Comparison of ENCODE assay signal across 22 mouse cellular contexts in the genomic region with DNA sequence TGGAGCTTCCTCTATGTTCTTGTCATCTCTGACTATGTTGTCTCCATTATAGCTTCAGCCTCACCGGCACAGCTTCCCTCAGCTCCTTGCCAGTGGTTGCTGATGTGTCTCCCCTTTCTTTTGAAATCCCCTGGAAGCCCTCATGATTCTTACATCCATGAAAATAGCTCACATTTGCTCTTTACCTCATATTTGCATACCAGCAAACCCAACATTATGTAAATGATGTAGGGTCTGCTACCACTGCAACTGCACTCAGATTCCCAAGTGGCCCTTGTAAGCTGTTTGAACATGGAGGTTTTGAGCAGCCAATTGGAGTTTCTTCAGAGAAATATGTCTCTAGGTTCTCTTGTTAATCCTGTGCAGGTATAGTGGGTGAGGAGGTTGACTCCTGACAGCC.
DNase-seq lines count a peak whose midpoint lies in the region; TF ChIP-seq lines count a peak whose summit lies in the region.
"Had no signal": no experiment of that assay in that cellular context is flagged by ENCODE, and none has a peak within 500 bp of the region (broad histone marks: within the 10 kb centered on the region; RNA-seq: fewer than 3 reads in every experiment).

No protein-coding gene starts in this region.

- peak overlapping the region; percentile 82 for H3K4me2 ChIP-seq in CH12.LX (ENCODE audit: insufficient read depth, low read depth, poor library complexity, severe bottlenecking)

- 95% methylated on average over 1 of the region's 1 CpGs for WGBS in midbrain, embryonic 10.5 days

- peaks cover 4% of the 10 kb centered on the region; the same call in 1 of the 2 replicates for H3K79me2 ChIP-seq in CH12.LX (replicated peaks; ENCODE audit: control insufficient read depth, extremely low read depth, insufficient read depth, poor library complexity, severe bottlenecking)

- in situ Hi-C loops in CH12.LX (cut with MboI; ENCODE audit: low pct_ligation_motif_present, low pct_unique_long_range_greater_than_20kb, low sequenced_read_pairs), result no loop called here

- TF ChIP-seq CTCF in CH12.LX (conservative IDR thresholded peaks at IDR 0.05 in 1 of 2, IDR thresholded peaks at IDR 0.05 in 1 of 2; ENCODE audit: low read depth in 2 of 2, low read length in 2 of 2), result no peak
- TF ChIP-seq CTCF in brain, embryonic 14.5 days (IDR thresholded peaks at IDR 0.05; ENCODE audit: borderline replicate concordance, extremely low read depth, insufficient read depth, insufficient read length), result no peak

- dilution Hi-C loops in CH12.LX (cut with MboI; ENCODE audit: extremely low pct_ligation_motif_present, extremely low pct_unique_long_range_greater_than_20kb, low sequenced_read_pairs), result no loop called here

- peak; percentile 75 for TF ChIP-seq EP300 in CH12.LX (IDR thresholded peaks at IDR 0.05; ENCODE audit: low read length)

- H3K9ac ChIP-seq in CH12.LX (ENCODE audit: insufficient read depth, low read depth), result no peak overlapping the region

- H3K9me3 ChIP-seq in CH12.LX (replicated peaks; ENCODE audit: low read length), result no peaks in the 10 kb centered on the region
- no peaks in the 10 kb centered on the region for H3K9me3 ChIP-seq in midbrain, embryonic 10.5 days (replicated peaks)
- H3K9me3 ChIP-seq: G1E had no signal

- TF ChIP-seq POLR2A in CH12.LX (IDR thresholded peaks at IDR 0.05; ENCODE audit: low read depth, low read length), result no peak
- TF ChIP-seq POLR2A in brain, embryonic 14.5 days (IDR thresholded peaks at IDR 0.05; ENCODE audit: borderline replicate concordance, extremely low read depth, insufficient read depth, insufficient read length, poor library complexity, severe bottlenecking), result no peak

- DNase-seq in A20 (ENCODE audit: low read depth, low spot score) (peak; percentile 37), CH12.LX (ENCODE audit: extremely low read depth) (peak; percentile 77), liver (no peak)
- peak; percentile 8 for DNase-seq in brain, embryonic 14.5 days (ENCODE audit: low read depth)
- DNase-seq in splenic B cell, adult 2 months (ENCODE audit: low read depth, low spot score), result peak; percentile 16
- no peak for DNase-seq in right cerebral cortex, adult 2 months (ENCODE audit: low spot score in 2 of 2)
- DNase-seq in midbrain, embryonic 10.5 days (ENCODE audit: low spot score), result no peak
- DNase-seq in urinary bladder, postnatal 4 days (ENCODE audit: low spot score in 2 of 2), result no peak
- DNase-seq: adrenal gland, adult 2 months; adrenal gland, adult 8-10 months; adrenal gland, postnatal 10 days; adrenal gland, postnatal 14 days; adrenal gland, postnatal 25 days; adrenal gland, postnatal 36 days; B cell, adult 2 months; cerebellum, adult 11 months; cerebellum, adult 11-12 months; cerebellum, adult 18-20 months; cerebellum, adult 2 months; cerebellum, adult 8-10 months had no signal

- H3K4me3 ChIP-seq in CH12.LX (replicated peaks in 1 of 3; ENCODE audit: low read depth in 2 of 3, low read length in 2 of 3, poor library complexity in 1 of 3), result no peak overlapping the region
- H3K4me3 ChIP-seq in midbrain, embryonic 10.5 days, result no peak overlapping the region

- H3K27ac ChIP-seq in CH12.LX (ENCODE audit: insufficient read depth, low read depth), result peak overlapping the region; percentile 31; the same call in 1 of the 2 replicates
- no peak overlapping the region for H3K27ac ChIP-seq in midbrain, embryonic 10.5 days (replicated peaks)

- H3K36me3 ChIP-seq in CH12.LX (replicated peaks in 1 of 2; ENCODE audit: control insufficient read depth in 1 of 2, insufficient read depth in 1 of 2, low read length in 1 of 2), result no peaks in the 10 kb centered on the region
- no peaks in the 10 kb centered on the region for H3K36me3 ChIP-seq in splenic B cell, adult 2 months (ENCODE audit: control insufficient read depth, insufficient read depth, low read length, poor library complexity, severe bottlenecking)
- no peaks in the 10 kb centered on the region for H3K36me3 ChIP-seq in midbrain, embryonic 10.5 days

- H3K4me1 ChIP-seq in CH12.LX (ENCODE audit: control insufficient read depth in 1 of 2, insufficient read depth in 2 of 2), result peaks cover 5 to 52% of the 10 kb centered on the region in 2 experiments; a peak in 3 of 4 replicates
- H3K4me1 ChIP-seq in midbrain, embryonic 10.5 days, result no peaks in the 10 kb centered on the region

- no peaks in the 10 kb centered on the region for H3K27me3 ChIP-seq in CH12.LX (replicated peaks)
- no peaks in the 10 kb centered on the region for H3K27me3 ChIP-seq in splenic B cell, adult 2 months (ENCODE audit: control insufficient read depth, insufficient read depth, low read length, poor library complexity, severe bottlenecking)
- no peaks in the 10 kb centered on the region for H3K27me3 ChIP-seq in midbrain, embryonic 10.5 days (ENCODE audit: low read depth, poor library complexity, severe bottlenecking)
- H3K27me3 ChIP-seq: Patski had no signal

- no peak; the same call in 1 of the 2 replicates for TF ChIP-seq RAD21 in CH12.LX (IDR thresholded peaks at IDR 0.05; ENCODE audit: low read depth, low read length)

TF ChIP-seq in CH12.LX, 34 proteins besides CTCF, POLR2A, EP300 and RAD21:
- 0 out of 2 replicates have a peak, but pooled peaks have one; percentile 18 for TF ChIP-seq ZNF384 (IDR thresholded peaks at IDR 0.05; ENCODE audit: low read depth, low read length)
- TF ChIP-seq TCF12 (IDR thresholded peaks at IDR 0.05; ENCODE audit: low read depth, low read length), result peak; percentile 31; the same call in 1 of the 2 replicates
- TF ChIP-seq MAZ (IDR thresholded peaks at IDR 0.05; ENCODE audit: low read depth, low read length), result no peak
- TF ChIP-seq ETS1 (conservative IDR thresholded peaks at IDR 0.05; ENCODE audit: low read depth, low read length), result peak; percentile 81
- TF ChIP-seq USF2 (conservative IDR thresholded peaks at IDR 0.05; ENCODE audit: low read depth, low read length), result no peak
- peak; percentile 82 for TF ChIP-seq MEF2A (IDR thresholded peaks at IDR 0.05; ENCODE audit: borderline replicate concordance, low read depth, low read length)
- TF ChIP-seq MAFK (IDR thresholded peaks at IDR 0.05; ENCODE audit: insufficient replicate concordance, low read length), result 0 out of 2 replicates have a peak, but pooled peaks have one; percentile 37
- TF ChIP-seq USF1 (IDR thresholded peaks at IDR 0.05; ENCODE audit: low read depth, low read length), result no peak
- peak; percentile 39; the same call in 1 of the 2 replicates for TF ChIP-seq BHLHE40 (IDR thresholded peaks at IDR 0.05; ENCODE audit: low read depth, low read length)
TF ChIP-seq in CH12.LX: peak in this region for 6.

Comparison
In these comparisons a context has a peak if more than half of its experiments do, and no peak if none do; other contexts are left out.
1. DNase-seq: peak in A20 (single experiment), CH12.LX (single experiment), brain, embryonic 14.5 days (single experiment) and splenic B cell, adult 2 months (single experiment); none in liver (single experiment), right cerebral cortex, adult 2 months (0 of 2), midbrain, embryonic 10.5 days (single experiment) and urinary bladder, postnatal 4 days (0 of 2).